Comparison of ENCODE assay signal across 10 mouse cellular contexts in the genomic region with DNA sequence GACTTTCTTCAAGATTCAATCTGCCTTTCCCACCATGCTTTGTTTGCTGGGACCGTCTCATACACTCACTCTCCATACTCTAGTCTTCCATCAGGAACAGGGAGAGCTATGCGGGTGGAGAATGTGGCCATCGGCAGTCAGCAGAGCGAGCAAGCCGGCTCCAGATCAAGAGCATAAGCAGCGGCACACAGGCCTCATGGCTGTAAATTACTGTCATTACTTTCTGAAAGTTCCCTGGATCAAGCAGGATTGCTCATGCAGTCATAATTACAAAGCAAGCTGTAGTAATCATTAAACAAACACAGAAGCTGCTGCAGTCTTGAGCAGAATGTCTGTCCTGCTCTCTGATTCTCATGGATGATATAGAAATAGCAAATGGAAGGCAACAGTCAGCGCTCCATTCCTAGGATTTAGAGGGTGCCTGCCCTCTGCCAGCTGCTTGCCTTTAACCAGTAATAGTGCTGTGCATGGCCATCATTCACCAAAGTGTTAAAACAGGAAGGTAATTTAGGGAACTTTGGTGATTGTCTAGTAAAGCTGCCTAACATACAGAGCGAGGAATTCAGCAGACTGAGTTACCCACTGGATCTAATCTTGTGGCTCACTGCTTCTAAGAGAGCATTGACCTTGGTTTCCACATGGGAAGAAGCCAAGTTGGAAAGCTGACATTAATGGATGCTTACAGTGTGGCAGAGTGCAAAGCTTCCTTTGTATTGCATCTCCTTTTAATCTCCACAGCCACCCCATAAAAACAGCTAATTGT.
A peak's percentile ranks its signal among the peaks of the same experiment; 100 is the strongest.
DNase-seq lines count a peak whose midpoint lies in the region; ATAC-seq and TF ChIP-seq lines count a peak whose summit lies in the region.
"Had no signal": no experiment of that assay in that cellular context is flagged by ENCODE, and none has a peak within 500 bp of the region (broad histone marks: within the 10 kb centered on the region; RNA-seq: fewer than 3 reads in every experiment).

No protein-coding gene starts in this region.

- DNase-seq in neural tube, embryonic 11.5 days (ENCODE audit: low spot score), result no peak
- DNase-seq in neural tube, embryonic 10.5 days (ENCODE audit: extremely low spot score, low spot score), result no peak
- peak; percentile 25 for DNase-seq in forebrain, embryonic 14.5 days (ENCODE audit: low spot score)
- peak; percentile 2 to 36 for DNase-seq in kidney, postnatal 25 days
- DNase-seq in retina, embryonic 14.5 days (ENCODE audit: low spot score), result peak; percentile 25
- no peak for DNase-seq in heart, adult 8-10 months (ENCODE audit: low spot score)
- no peak for DNase-seq in cerebellum, adult 8-10 months
- no peak for DNase-seq in lung, adult 2 months
- DNase-seq: cerebellum, postnatal 25 days had no signal

- 63% methylated on average over 8 of the region's 8 CpGs for WGBS in neural tube, embryonic 11.5 days
- WGBS in forebrain, embryonic 14.5 days, result 50% methylated on average over 8 of the region's 8 CpGs
- WGBS in lung, adult 2 months, result 84% methylated on average over 8 of the region's 8 CpGs

- no peak overlapping the region for H3K9ac ChIP-seq in neural tube, embryonic 11.5 days (ENCODE audit: low read length)
- H3K9ac ChIP-seq in forebrain, embryonic 14.5 days (ENCODE audit: low read length), result no peak overlapping the region

- TF ChIP-seq POLR2A in lung, adult 2 months (IDR thresholded peaks at IDR 0.05; ENCODE audit: borderline replicate concordance, extremely low read depth, low read depth, low read length), result no peak

- no peaks in the 10 kb centered on the region for H3K36me3 ChIP-seq in neural tube, embryonic 11.5 days (ENCODE audit: control insufficient read depth, insufficient read depth, low read length)
- H3K36me3 ChIP-seq in forebrain, embryonic 14.5 days (ENCODE audit: control insufficient read depth, insufficient read depth, low read length), result no peaks in the 10 kb centered on the region

- 0 out of 2 replicates have a peak, but pooled peaks have one; percentile 43 for ATAC-seq in neural tube, embryonic 11.5 days (ENCODE audit: insufficient read depth, low FRiP score, low TSS enrichment)
- peak; percentile 46; the same call in 1 of the 2 replicates for ATAC-seq in forebrain, embryonic 14.5 days

- 0 out of 2 replicates have a peak, but pooled peaks cover 2% of the 10 kb centered on the region for H3K4me1 ChIP-seq in neural tube, embryonic 11.5 days (ENCODE audit: control insufficient read depth, insufficient read depth, low read length)
- H3K4me1 ChIP-seq in forebrain, embryonic 14.5 days (ENCODE audit: control insufficient read depth, insufficient read depth, low read length), result peaks cover 6% of the 10 kb centered on the region; the same call in 1 of the 2 replicates
- no peaks in the 10 kb centered on the region for H3K4me1 ChIP-seq in lung, adult 2 months (ENCODE audit: control insufficient read depth, insufficient read depth, low read length)

- no peaks in the 10 kb centered on the region for H3K9me3 ChIP-seq in neural tube, embryonic 11.5 days (ENCODE audit: control insufficient read depth, low read length)
- H3K9me3 ChIP-seq in forebrain, embryonic 14.5 days (replicated peaks; ENCODE audit: control insufficient read depth, low read length), result no peaks in the 10 kb centered on the region

- TF ChIP-seq CTCF in lung, adult 2 months (IDR thresholded peaks at IDR 0.05; ENCODE audit: insufficient read depth, low read length), result no peak

- no peak overlapping the region for H3K27ac ChIP-seq in neural tube, embryonic 11.5 days (ENCODE audit: low read depth, low read length)
- H3K27ac ChIP-seq in forebrain, embryonic 14.5 days (ENCODE audit: low read depth, low read length), result no peak overlapping the region

- no peak overlapping the region for H3K4me2 ChIP-seq in neural tube, embryonic 11.5 days (ENCODE audit: low read depth)
- no peak overlapping the region for H3K4me2 ChIP-seq in forebrain, embryonic 14.5 days (ENCODE audit: low read length)
- H3K4me2 ChIP-seq: liver, embryonic 11.5 days had no signal

- H3K27me3 ChIP-seq in neural tube, embryonic 11.5 days (ENCODE audit: control insufficient read depth, insufficient read depth, low read length), result no peaks in the 10 kb centered on the region
- no peaks in the 10 kb centered on the region for H3K27me3 ChIP-seq in forebrain, embryonic 14.5 days (replicated peaks; ENCODE audit: control insufficient read depth, insufficient read depth, low read length)

- no peak overlapping the region for H3K4me3 ChIP-seq in neural tube, embryonic 11.5 days (ENCODE audit: low read depth, low read length)
- H3K4me3 ChIP-seq in forebrain, embryonic 14.5 days (ENCODE audit: low read depth, low read length), result no peak overlapping the region
- no peak overlapping the region for H3K4me3 ChIP-seq in lung, adult 2 months (replicated peaks; ENCODE audit: extremely low read depth, low read depth, low read length)

Comparison
In these comparisons a context has a peak if more than half of its experiments do, and no peak if none do; other contexts are left out.
1. DNase-seq: peak in forebrain, embryonic 14.5 days (single experiment), kidney, postnatal 25 days (2 of 2) and retina, embryonic 14.5 days (single experiment); none in neural tube, embryonic 11.5 days (single experiment), neural tube, embryonic 10.5 days (single experiment), heart, adult 8-10 months (single experiment), cerebellum, adult 8-10 months (single experiment) and lung, adult 2 months (single experiment).